Mouse (Mus musculus): ENCODE data around the gene Kat2b.

DNA sequence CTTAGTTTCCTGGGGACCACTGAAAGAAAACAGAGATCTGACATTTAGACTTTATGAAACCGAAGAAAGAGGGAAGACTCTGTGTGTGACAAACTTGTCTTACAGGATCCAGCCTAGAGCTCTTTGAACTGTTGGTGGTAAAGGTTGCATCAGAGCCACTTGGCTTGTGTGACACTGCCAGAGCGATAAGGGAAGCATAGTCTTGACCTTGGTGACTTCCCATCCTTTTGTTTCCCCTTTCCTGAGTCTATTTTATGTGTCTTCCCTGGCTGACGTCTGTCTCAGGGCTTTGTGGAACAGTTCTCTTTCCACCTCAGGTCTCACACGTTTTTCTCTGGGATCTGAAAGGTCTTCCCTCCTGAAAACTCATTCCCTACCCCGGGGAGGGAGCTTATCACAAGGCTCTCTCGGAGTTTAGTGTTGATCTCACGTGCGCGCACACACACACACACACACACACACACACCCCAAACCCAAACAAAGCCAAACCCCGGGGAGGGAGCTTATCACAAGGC, 3.8 kb downstream of the Kat2b start:
- TF ChIP-seq CTCF (IDR thresholded peaks at IDR 0.05; ENCODE audit: insufficient read depth, low read length) (no peak), POLR2A (IDR thresholded peaks at IDR 0.05; ENCODE audit: borderline replicate concordance, extremely low read depth, low read depth, low read length) (no peak)

Measured in lung, adult 2 months (tissue).